Mouse (Mus musculus): ENCODE measurements around the gene Aarsd1. TPM values are rescaled to one million over a fixed set of nuclear protein-coding genes. Genes with fewer than 3 reads are reported as not detected.

Aarsd1 gene
- total and polyA plus RNA-seq, 2 experiments from 2014 or later, result 89.8 to 101 TPM

GRCm38 (mm10) chr11:101424105-101424851 is 6.9 kb upstream of the Aarsd1 start, which contains the start of gene Gm27029:
TSS of gene Gm27029 (minus strand) at chr11:101424796.
- DNase-seq, result no peak
- no peaks in the 10 kb centered on the region for H3K9me3 ChIP-seq (ENCODE audit: low read length)
- H3K9ac ChIP-seq, result peak within 1 kb of the TSS; percentile 75
- H3K4me2 ChIP-seq (ENCODE audit: low read depth), result peak within 1 kb of the TSS; percentile 76
- peaks cover 13% of the 10 kb centered on the region for H3K4me1 ChIP-seq (ENCODE audit: insufficient read depth)
- H3K4me3 ChIP-seq (ENCODE audit: low read depth, low read length), result peak within 1 kb of the TSS; percentile 74
- TF ChIP-seq CTCF (IDR thresholded peaks at IDR 0.05; ENCODE audit: low read depth), result no peak
- peaks cover 2% of the 10 kb centered on the region; the same call in 1 of the 2 replicates for H3K36me3 ChIP-seq (ENCODE audit: insufficient read depth)
- WGBS, result 7% methylated on average over 23 of the region's 23 CpGs
- no peak; the same call in 1 of the 2 replicates for ATAC-seq
- H3K27ac ChIP-seq (ENCODE audit: low read depth, low read length), result peak within 1 kb of the TSS; percentile 75
- H3K27me3 ChIP-seq (ENCODE audit: insufficient read depth, low read length), result no peaks in the 10 kb centered on the region

GRCm38 (mm10) chr11:101420148-101420547 is 2.7 kb upstream of the Aarsd1 start:
- no peaks in the 10 kb centered on the region for H3K36me3 ChIP-seq (ENCODE audit: insufficient read depth)
- no peak for TF ChIP-seq CTCF (IDR thresholded peaks at IDR 0.05; ENCODE audit: low read depth)
- H3K27me3 ChIP-seq (ENCODE audit: insufficient read depth, low read length), result no peaks in the 10 kb centered on the region
- peaks cover 4% of the 10 kb centered on the region for H3K4me1 ChIP-seq (ENCODE audit: insufficient read depth)
- no peak for ATAC-seq
- no peak overlapping the region for H3K27ac ChIP-seq (ENCODE audit: low read depth, low read length)
- no peak overlapping the region for H3K9ac ChIP-seq
- H3K4me3 ChIP-seq (ENCODE audit: low read depth, low read length), result no peak overlapping the region
- H3K4me2 ChIP-seq (ENCODE audit: low read depth), result no peak overlapping the region
- no peaks in the 10 kb centered on the region for H3K9me3 ChIP-seq (ENCODE audit: low read length)
- DNase-seq, result no peak
- 90% methylated on average over 5 of the region's 5 CpGs for WGBS

DNA sequence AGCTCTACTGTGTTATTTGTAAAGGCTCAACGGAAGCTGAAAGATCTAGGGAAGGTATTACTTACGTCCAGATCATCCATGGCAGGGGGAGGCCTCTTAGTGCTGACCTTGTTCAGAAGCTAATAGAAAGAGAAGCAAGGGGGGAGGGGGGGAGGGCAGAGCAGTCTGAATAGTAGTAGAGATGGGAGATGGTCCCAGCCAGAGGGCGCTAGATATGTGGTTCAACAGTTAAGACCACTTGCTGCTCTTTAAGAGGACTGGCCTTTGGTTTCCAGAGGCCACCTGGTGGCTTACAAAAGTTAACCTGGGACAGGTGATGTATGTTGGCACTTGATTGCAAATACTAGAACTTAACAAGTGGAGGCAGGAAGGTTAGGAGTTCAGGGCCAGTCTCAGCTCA is 2.2 kb upstream of the Aarsd1 start:
- Histone ChIP-seq H3K4me3 (ENCODE audit: low read depth, low read length) (no peak overlapping the region), H3K4me1 (ENCODE audit: insufficient read depth) (peaks cover 4% of the 10 kb centered on the region), H3K36me3 (ENCODE audit: insufficient read depth) (no peaks in the 10 kb centered on the region), H3K27ac (ENCODE audit: low read depth, low read length) (no peak overlapping the region), H3K9me3 (ENCODE audit: low read length) (no peaks in the 10 kb centered on the region), H3K27me3 (ENCODE audit: insufficient read depth, low read length) (no peaks in the 10 kb centered on the region), H3K4me2 (ENCODE audit: low read depth) (no peak overlapping the region), H3K9ac (no peak overlapping the region)
- 24% methylated on average over 3 of the region's 3 CpGs for WGBS
- TF ChIP-seq CTCF (IDR thresholded peaks at IDR 0.05; ENCODE audit: low read depth), result peak; percentile 23; the same call in 1 of the 2 replicates
- ATAC-seq (no peak), DNase-seq (no peak)

DNA sequence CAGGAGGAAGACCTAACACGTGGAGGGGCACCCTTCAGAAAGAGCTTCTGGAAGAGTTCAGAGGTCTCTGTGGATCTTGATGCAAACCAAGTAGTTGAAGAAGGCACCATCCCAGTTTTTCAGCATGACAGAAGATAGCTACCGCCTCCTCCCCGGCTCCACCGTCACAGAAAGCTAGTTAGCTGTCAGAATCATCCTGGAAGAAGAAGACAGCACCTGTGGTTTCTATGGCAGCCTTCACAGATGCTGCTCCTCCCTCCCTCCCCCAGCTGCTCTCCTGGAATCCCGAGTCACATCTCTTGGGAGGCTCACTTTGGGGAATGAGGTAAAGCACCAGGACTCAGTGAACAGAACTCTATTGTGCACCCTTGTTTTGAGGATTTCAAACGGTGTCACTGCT is 1.6 kb upstream of the Aarsd1 start:
- Histone ChIP-seq H3K4me1 (ENCODE audit: insufficient read depth) (peaks cover 4% of the 10 kb centered on the region), H3K36me3 (ENCODE audit: insufficient read depth) (no peaks in the 10 kb centered on the region), H3K27ac (ENCODE audit: low read depth, low read length) (no peak overlapping the region), H3K4me3 (ENCODE audit: low read depth, low read length) (no peak overlapping the region), H3K27me3 (ENCODE audit: insufficient read depth, low read length) (no peaks in the 10 kb centered on the region), H3K9me3 (ENCODE audit: low read length) (no peaks in the 10 kb centered on the region), H3K9ac (no peak overlapping the region), H3K4me2 (ENCODE audit: low read depth) (no peak overlapping the region)
- DNase-seq, result peak; percentile 16
- TF ChIP-seq CTCF (IDR thresholded peaks at IDR 0.05; ENCODE audit: low read depth), result no peak
- WGBS, result 57% methylated on average over 6 of the region's 6 CpGs
- peak; percentile 32; the same call in 1 of the 2 replicates for ATAC-seq

GRCm38 (mm10) chr11:101416433-101417100 is 848 bp downstream of the Aarsd1 start:
- no peak for TF ChIP-seq CTCF (IDR thresholded peaks at IDR 0.05; ENCODE audit: low read depth)
- Histone ChIP-seq H3K4me1 (ENCODE audit: insufficient read depth) (peaks cover 4% of the 10 kb centered on the region), H3K9ac (peak overlapping the region; percentile 73), H3K9me3 (ENCODE audit: low read length) (no peaks in the 10 kb centered on the region), H3K27me3 (ENCODE audit: insufficient read depth, low read length) (no peaks in the 10 kb centered on the region), H3K4me2 (ENCODE audit: low read depth) (peak overlapping the region; percentile 72), H3K4me3 (ENCODE audit: low read depth, low read length) (peak overlapping the region; percentile 63), H3K27ac (ENCODE audit: low read depth, low read length) (peak overlapping the region; percentile 81), H3K36me3 (ENCODE audit: insufficient read depth) (peaks cover 18% of the 10 kb centered on the region)
- no peak for DNase-seq
- 2% methylated on average over 11 of the region's 11 CpGs for WGBS
- peak; percentile 57 for ATAC-seq

DNA sequence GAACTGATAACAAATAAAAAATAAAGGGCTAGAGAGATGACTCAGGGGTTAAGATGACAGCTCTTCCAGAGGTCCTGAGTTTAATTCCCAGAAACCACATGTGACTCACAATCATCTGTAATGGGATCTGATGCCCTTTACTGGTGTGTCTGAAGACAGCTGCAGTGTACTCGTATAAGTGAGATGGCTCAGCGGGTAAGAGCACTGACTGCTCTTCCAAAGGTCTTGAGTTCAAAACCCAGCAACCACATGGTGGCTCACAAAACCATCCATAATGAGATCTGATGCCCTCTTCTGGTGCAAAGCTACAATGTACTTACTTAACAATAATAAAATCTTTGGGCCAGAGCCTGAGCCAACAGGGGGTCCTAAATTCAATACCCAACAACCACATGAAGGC is 2.1 kb downstream of the Aarsd1 start:
- DNase-seq (no peak), ATAC-seq (no peak)
- WGBS, result 89% methylated on average over 2 of the region's 2 CpGs

GRCm38 (mm10) chr11:101395110-101395509 is 22.3 kb downstream of the Aarsd1 start:
- no peaks in the 10 kb centered on the region for H3K27me3 ChIP-seq (ENCODE audit: insufficient read depth, low read length)
- no peaks in the 10 kb centered on the region for H3K4me1 ChIP-seq (ENCODE audit: insufficient read depth)
- H3K4me3 ChIP-seq (ENCODE audit: low read depth, low read length), result no peak overlapping the region
- peak overlapping the region; percentile 45; the same call in 1 of the 2 replicates for H3K27ac ChIP-seq (ENCODE audit: low read depth, low read length)
- no peaks in the 10 kb centered on the region for H3K9me3 ChIP-seq (ENCODE audit: low read length)
- H3K36me3 ChIP-seq (ENCODE audit: insufficient read depth), result no peaks in the 10 kb centered on the region
- H3K4me2 ChIP-seq (ENCODE audit: low read depth), result no peak overlapping the region
- TF ChIP-seq CTCF (IDR thresholded peaks at IDR 0.05; ENCODE audit: low read depth), result peak; percentile 95
- no peak overlapping the region for H3K9ac ChIP-seq
- peak; percentile 86 for DNase-seq
- WGBS, result 2% methylated on average over 8 of the region's 8 CpGs
- peak; percentile 86 for ATAC-seq

More for the DNA sequence above, 2.1 kb downstream of the Aarsd1 start:
- H3K9me3 ChIP-seq (ENCODE audit: low read length), result no peaks in the 10 kb centered on the region
- no peak overlapping the region for H3K27ac ChIP-seq (ENCODE audit: low read depth, low read length)
- H3K4me2 ChIP-seq (ENCODE audit: low read depth), result no peak overlapping the region
- H3K4me3 ChIP-seq (ENCODE audit: low read depth, low read length), result no peak overlapping the region
- H3K9ac ChIP-seq, result no peak overlapping the region
- H3K4me1 ChIP-seq (ENCODE audit: insufficient read depth), result peaks cover 4% of the 10 kb centered on the region
- H3K36me3 ChIP-seq (ENCODE audit: insufficient read depth), result peaks cover 29% of the 10 kb centered on the region
- H3K27me3 ChIP-seq (ENCODE audit: insufficient read depth, low read length), result no peaks in the 10 kb centered on the region
- TF ChIP-seq CTCF (IDR thresholded peaks at IDR 0.05; ENCODE audit: low read depth), result peak; percentile 34
